Mouse (Mus musculus) kidney, adult 9 months (tissue): Measurements from ENCODE around the gene 2510039O18Rik.

Experiments
- DNase-seq: peaks from one replicate; pipeline ENCODE4 v3.0.0; 2022

2510039O18Rik gene

GRCm38 (mm10) chr4:147937486-147937885, 3.2 kb upstream of the 2510039O18Rik start:
- DNase-seq: no peak

GRCm38 (mm10) chr4:147938148-147939096, 2.3 kb upstream of the 2510039O18Rik start:
- DNase-seq: peak; percentile 77

- no peak for DNase-seq
Measured at GRCm38 (mm10) chr4:147940111-147940510, 584 bp upstream of the 2510039O18Rik start.

- peak; percentile 38 for DNase-seq
Measured at GRCm38 (mm10) chr4:147941045-147942020, 638 bp downstream of the 2510039O18Rik start.

GRCm38 (mm10) chr4:147943005-147943404, 2.3 kb downstream of the 2510039O18Rik start:
- peak; percentile 60 for DNase-seq

- no peak for DNase-seq
Measured at GRCm38 (mm10) chr4:147947511-147947910, 6.8 kb downstream of the 2510039O18Rik start.

GRCm38 (mm10) chr4:147953590-147953989, 12.9 kb downstream of the 2510039O18Rik start:
- peak; percentile 66 for DNase-seq

- no peak for DNase-seq
Measured at GRCm38 (mm10) chr4:147957141-147957540, 16.4 kb downstream of the 2510039O18Rik start.

GRCm38 (mm10) chr4:147959881-147960831, 19.5 kb downstream of the 2510039O18Rik start:
- peak; percentile 83 for DNase-seq

GRCm38 (mm10) chr4:147962781-147963180, 22.1 kb downstream of the 2510039O18Rik start:
- no peak for DNase-seq

- no peak for DNase-seq
Measured at GRCm38 (mm10) chr4:147963623-147964022, 22.9 kb downstream of the 2510039O18Rik start.

- peak; percentile 62 for DNase-seq
Measured at GRCm38 (mm10) chr4:147965712-147966111, 25.0 kb downstream of the 2510039O18Rik start.

- DNase-seq: no peak
Measured at GRCm38 (mm10) chr4:147968816-147969215, 28.1 kb downstream of the 2510039O18Rik start.

GRCm38 (mm10) chr4:147969337-147969736, 28.6 kb downstream of the 2510039O18Rik start:
- DNase-seq: no peak

GRCm38 (mm10) chr4:147976237-147976636, 35.5 kb downstream of the 2510039O18Rik start:
- no peak for DNase-seq

- peak; percentile 87 for DNase-seq
Measured at GRCm38 (mm10) chr4:147977726-147978125, 37.0 kb downstream of the 2510039O18Rik start.

GRCm38 (mm10) chr4:147978391-147978790, 37.7 kb downstream of the 2510039O18Rik start:
- DNase-seq: no peak

- peak; percentile 73 for DNase-seq
Measured at GRCm38 (mm10) chr4:147979441-147979860, 38.8 kb downstream of the 2510039O18Rik start.

- peak; percentile 53 for DNase-seq
Measured at GRCm38 (mm10) chr4:147985205-147986132, 44.8 kb downstream of the 2510039O18Rik start, which contains the start of gene Nppb. Nppb (plus strand) TSS chr4:147985788.

GRCm38 (mm10) chr4:147993571-147994095, 52.9 kb downstream of the 2510039O18Rik start:
- no peak for DNase-seq
